Mouse (Mus musculus) lung, postnatal 4 days (tissue): ENCODE measurements around the gene Btbd9.
A peak's percentile ranks its signal among the peaks of the same experiment; 100 is the strongest.
"Not testable (repeated sequence)": the region's sequence is repeated elsewhere in the genome, so short reads cannot be mapped to it uniquely, and the experiment has no call there.

Experiments used
- DNase-seq, 2 experiments: peaks; one replicate each; pipeline ENCODE4 v3.0.0; 2021

The Btbd9 gene

GRCm38 (mm10) chr17:30575941-30576773, at the start of gene Btbd9:
Btbd9 (minus strand) TSS chr17:30576488.
- peak; percentile 96 for DNase-seq

- DNase-seq, result not testable (repeated sequence)
Measured at GRCm38 (mm10) chr17:30624132-30624531, 47.8 kb upstream of the Btbd9 start, which contains the start of gene Dnah8. Dnah8 (plus strand) TSS chr17:30624354.

- DNase-seq, result peak in 1 of 2 experiments; percentile 4
Measured at GRCm38 (mm10) chr17:30623200-30623599, 46.9 kb upstream of the Btbd9 start.

GRCm38 (mm10) chr17:30621450-30621849, 45.2 kb upstream of the Btbd9 start:
- DNase-seq, result peak in 1 of 2 experiments; percentile 14

- DNase-seq, result no peak
Measured at GRCm38 (mm10) chr17:30620548-30620947, 44.3 kb upstream of the Btbd9 start.

DNA sequence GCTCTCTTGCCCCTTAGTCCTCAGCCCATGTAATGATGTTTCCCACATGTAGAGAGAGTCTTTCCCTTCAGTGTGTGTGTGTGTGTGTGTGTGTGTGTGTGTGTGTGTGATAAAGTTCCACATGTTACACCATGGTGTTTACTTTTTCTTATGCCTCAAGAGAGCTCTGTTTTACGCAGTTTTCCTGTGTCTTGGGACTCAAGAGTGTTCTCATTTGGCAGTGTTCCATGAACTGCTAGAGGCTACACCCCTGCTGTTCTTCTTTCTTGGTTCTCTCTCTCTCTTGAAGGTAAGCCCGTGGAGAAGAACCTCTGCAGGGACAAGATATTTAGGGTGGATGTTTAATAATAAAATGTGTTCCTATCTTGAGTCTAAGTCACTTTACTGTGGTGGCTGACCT, 42.9 kb upstream of the Btbd9 start:
- DNase-seq, result peak in 1 of 2 experiments; percentile 18

- DNase-seq, result no peak
Measured at GRCm38 (mm10) chr17:30618136-30618891, 42.0 kb upstream of the Btbd9 start.

DNA sequence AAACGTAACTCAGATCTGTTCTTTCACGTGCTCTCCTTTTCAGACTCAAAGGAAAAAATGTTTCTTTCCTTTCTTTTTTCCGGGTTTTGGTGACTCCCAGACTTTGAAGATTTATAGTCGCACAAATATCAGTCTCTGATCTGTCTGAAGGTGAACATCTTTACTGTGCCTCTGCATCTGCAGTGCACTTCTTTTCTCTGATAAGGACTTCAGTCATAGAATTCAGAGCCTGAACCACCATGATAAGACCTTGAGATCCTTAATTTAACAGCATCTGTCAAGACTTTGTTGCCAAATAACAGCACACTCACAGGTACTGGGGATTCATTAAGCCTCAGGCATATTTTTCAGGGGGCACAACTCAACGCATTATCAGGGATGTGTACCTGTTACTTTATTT, 39.9 kb upstream of the Btbd9 start:
- DNase-seq, result no peak

GRCm38 (mm10) chr17:30613350-30613749, 37.1 kb upstream of the Btbd9 start:
- DNase-seq, result no peak

- DNase-seq, result peak; percentile 100
Measured at GRCm38 (mm10) chr17:30612075-30612859, 36.0 kb upstream of the Btbd9 start.

GRCm38 (mm10) chr17:30611221-30612074, 35.2 kb upstream of the Btbd9 start:
- DNase-seq, result no peak

- DNase-seq, result no peak
Measured at GRCm38 (mm10) chr17:30610739-30611138, 34.5 kb upstream of the Btbd9 start.

- no peak for DNase-seq
Measured at GRCm38 (mm10) chr17:30609980-30610307, 33.7 kb upstream of the Btbd9 start.

DNA sequence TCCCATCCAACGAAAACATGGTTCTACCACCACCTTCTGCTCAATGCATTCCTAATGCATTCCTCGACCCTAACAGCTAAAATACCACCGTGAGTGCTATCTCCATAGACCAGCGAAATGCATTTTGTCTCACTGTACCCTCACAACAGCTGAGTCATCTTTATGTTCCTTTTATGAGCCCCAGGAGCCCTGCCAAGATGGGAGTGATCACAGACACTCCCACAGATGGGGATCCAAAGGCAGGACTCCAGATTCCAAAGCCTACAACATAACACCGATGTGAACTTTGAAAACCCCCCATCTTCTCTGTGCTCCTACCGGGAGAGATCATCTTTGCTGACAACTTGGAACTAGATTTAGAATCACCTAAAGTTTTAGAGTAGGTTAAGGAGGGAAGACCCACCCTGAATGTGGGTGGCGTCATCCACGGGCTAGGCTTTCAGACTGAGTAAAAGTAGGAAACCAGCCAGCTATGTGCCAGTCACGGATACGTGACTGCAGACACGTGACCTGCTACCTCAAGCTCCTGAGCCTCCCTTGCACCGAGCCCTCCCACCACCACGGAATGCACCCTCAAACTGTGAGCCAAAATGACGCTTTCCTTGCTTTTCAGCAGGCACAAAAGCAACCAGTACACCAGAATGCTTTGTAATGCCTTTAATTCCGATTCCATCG, 33.2 kb upstream of the Btbd9 start:
- DNase-seq, result peak in 1 of 2 experiments; percentile 27

DNA sequence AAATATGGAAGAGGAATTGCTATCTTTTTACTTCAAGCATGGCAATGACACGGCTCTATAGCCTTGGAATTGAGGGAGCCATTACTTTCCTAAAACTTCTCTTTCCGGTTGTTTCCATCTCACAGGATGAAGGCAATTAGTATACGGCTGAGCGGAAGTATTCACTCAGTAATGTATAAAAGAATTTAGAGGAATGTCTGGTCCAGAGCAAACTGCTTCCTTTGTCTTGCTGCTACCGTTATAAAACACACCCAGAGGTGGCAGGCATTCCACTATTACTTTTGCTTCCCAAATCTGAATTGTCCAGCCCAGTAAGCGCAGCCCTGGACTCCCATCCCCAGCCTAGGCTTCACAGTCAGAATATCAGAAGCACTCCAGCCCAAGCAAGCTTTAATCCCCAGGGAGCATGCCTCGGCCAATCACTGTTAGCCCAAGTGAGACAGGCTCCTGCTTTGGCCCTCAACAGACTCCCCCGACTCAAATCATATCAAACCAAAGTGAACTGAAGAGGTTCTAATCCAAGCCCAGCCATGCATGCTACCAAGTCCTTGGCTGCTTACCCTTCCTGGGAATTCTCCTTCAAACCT, 31.7 kb upstream of the Btbd9 start:
- peak in 1 of 2 experiments; percentile 22 for DNase-seq

DNA sequence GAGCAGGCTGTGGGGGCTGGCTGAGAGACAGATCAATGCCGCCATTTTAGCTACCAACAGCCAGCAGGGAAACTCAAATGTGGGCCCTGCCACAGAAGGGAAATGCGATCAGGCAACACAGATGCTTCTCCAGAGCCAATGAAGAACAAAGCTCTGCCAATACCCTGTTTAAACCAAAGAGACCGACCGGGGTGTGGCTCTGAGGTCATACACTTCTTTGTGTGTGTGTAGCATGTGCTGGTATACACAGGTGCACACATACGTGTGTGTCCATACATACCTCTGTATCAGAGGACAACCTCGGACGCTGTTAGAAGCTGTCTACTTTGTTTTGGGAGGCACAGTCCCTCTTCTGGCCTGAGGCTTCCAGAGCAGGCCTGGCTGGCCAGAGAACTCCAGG, 31.0 kb upstream of the Btbd9 start:
- DNase-seq, result peak in 1 of 2 experiments; percentile 19

DNA sequence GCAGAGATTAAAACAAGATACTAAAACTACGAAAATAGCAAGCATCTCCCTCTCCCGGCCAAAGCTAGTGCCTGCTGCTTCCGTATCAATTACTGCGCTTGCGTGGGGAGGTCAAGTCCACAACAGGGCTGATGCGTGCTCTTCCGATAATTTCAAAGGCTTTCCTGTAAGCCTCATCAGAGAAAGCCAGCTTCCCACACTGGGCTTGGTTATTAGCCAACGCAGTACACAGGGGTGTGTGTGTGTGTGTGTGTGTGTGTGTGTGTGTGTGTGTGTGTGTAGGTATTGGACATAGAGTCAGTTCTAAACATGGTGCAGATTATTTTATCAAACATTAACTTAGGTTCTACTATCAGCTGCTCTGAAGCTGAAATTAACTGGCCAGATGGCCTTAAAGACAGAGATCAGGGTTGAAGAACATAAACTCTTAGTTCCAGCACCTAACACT, 30.4 kb upstream of the Btbd9 start:
- no peak for DNase-seq

DNA sequence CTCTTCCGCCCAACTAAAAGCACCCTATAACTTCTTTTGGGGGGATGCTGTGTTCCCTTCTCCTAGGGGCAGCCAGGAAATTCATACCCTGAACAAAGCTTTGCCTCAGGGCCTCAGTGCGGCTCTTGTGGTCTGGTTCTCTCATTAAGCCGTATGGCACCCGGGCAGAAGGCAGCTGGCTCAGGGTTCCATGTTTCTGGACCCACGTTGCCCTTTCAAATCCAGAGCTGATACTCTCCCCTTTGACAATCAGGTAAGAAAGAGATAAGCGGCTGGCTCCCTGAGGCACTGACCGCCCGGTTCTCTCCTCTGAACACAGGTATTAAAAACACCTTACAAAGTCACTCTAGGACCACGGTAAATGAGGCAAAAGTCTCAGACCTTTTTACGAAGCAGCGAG, 29.9 kb upstream of the Btbd9 start:
- DNase-seq, result no peak

GRCm38 (mm10) chr17:30605001-30605400, 28.7 kb upstream of the Btbd9 start:
- no peak for DNase-seq

GRCm38 (mm10) chr17:30604296-30604695, 28.0 kb upstream of the Btbd9 start:
- DNase-seq, result no peak

DNA sequence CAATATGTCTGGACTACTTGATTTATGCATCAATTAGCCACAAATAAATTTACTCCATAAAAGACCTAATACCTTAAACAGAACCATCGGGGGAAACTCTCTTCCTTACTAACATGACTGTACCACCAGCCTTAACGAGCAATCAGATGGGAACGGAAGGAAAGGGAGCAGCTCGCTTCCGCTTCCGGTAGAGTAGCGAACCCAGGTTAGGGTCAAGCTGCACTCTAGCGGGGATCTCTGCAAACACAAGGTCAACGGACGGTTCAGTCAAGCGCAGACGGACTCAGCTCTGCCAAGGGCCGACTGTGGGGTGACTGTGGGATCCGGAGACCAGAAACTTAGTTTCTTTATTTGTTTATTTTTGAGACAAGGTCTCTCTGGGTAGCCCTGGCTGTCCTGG, 25.9 kb upstream of the Btbd9 start:
- DNase-seq, result peak in 1 of 2 experiments; percentile 14
